8 mouse cellular contexts compared by ENCODE assay signal in genomic region chr17:27057517-27058055, GRCm38 (mm10). TPM values are rescaled to one million over a fixed set of nuclear protein-coding genes. Genes with fewer than 3 reads are reported as not detected.
DNase-seq lines count a peak whose midpoint lies in the region; ATAC-seq and TF ChIP-seq lines count a peak whose summit lies in the region.

No protein-coding gene starts in this region.

- under 1% methylated on average over 24 of the region's 24 CpGs for WGBS in thymus, adult 2 months
- 2% methylated on average over 24 of the region's 24 CpGs for WGBS in limb, embryonic 15.5 days

- H3K27ac ChIP-seq in thymus, adult 2 months (ENCODE audit: control insufficient read depth, insufficient read depth, low read length) = peak overlapping the region; percentile 30
- peak overlapping the region; percentile 84 for H3K27ac ChIP-seq in limb, embryonic 15.5 days

- DNase-seq in cerebellum, adult 9-10 months = peak; percentile 38
- DNase-seq in cerebellum, postnatal 10 days = no peak
- DNase-seq in thymus, adult 2 months = peak; percentile 32
- DNase-seq in thymus, postnatal 10 days (ENCODE audit: low spot score in 2 of 2) = no peak
- DNase-seq in thymus, postnatal 0 days (ENCODE audit: low spot score) = peak; percentile 27
- DNase-seq in adrenal gland, postnatal 10 days = no peak

- no peak for TF ChIP-seq POLR2A in thymus, adult 2 months (IDR thresholded peaks at IDR 0.05; ENCODE audit: control insufficient read depth, extremely low read depth, insufficient read depth, low read length, poor library complexity)

- peak overlapping the region; percentile 35 for H3K9ac ChIP-seq in limb, embryonic 15.5 days

- no peak for TF ChIP-seq CTCF in thymus, adult 2 months (IDR thresholded peaks at IDR 0.05; ENCODE audit: borderline replicate concordance, control insufficient read depth, extremely low read depth, insufficient read depth, low read length, poor library complexity)

- H3K4me3 ChIP-seq in thymus, adult 2 months (ENCODE audit: control insufficient read depth, insufficient read depth, low read length) = peak overlapping the region; percentile 97
- peak overlapping the region; percentile 56 for H3K4me3 ChIP-seq in limb, embryonic 15.5 days

- peaks cover 30% of the 10 kb centered on the region for H3K4me1 ChIP-seq in thymus, adult 2 months (replicated peaks; ENCODE audit: control insufficient read depth, insufficient read depth, low read length)
- peaks cover 51% of the 10 kb centered on the region for H3K4me1 ChIP-seq in limb, embryonic 15.5 days

- H3K36me3 ChIP-seq in thymus, adult 2 months (ENCODE audit: control insufficient read depth, insufficient read depth, low read length) = no peaks in the 10 kb centered on the region
- H3K36me3 ChIP-seq in limb, embryonic 15.5 days = no peaks in the 10 kb centered on the region

- no peaks in the 10 kb centered on the region for H3K27me3 ChIP-seq in thymus, adult 2 months (ENCODE audit: control insufficient read depth, insufficient read depth, low read length)
- no peaks in the 10 kb centered on the region; the same call in 1 of the 2 replicates for H3K27me3 ChIP-seq in limb, embryonic 15.5 days

- H3K4me2 ChIP-seq in limb, embryonic 15.5 days = peak overlapping the region; percentile 86

- ATAC-seq in limb, embryonic 15.5 days (ENCODE audit: insufficient number of reproducible peaks, low FRiP score, low TSS enrichment, low read depth) = no peak
- ATAC-seq in monocyte, adult 5-6 weeks (replicated peaks; ENCODE audit: insufficient number of reproducible peaks, low FRiP score, low TSS enrichment, poor library complexity, severe bottlenecking) = no peak

- H3K9me3 ChIP-seq in limb, embryonic 15.5 days = no peaks in the 10 kb centered on the region

RNA-seq across cellular contexts. Expression of gene Itpr3, which starts 0.5 kb away (rescaled TPM):
- polyA plus RNA-seq in thymus, adult 2 months (2012; rRNA removed) = 42.0 and 54.2 TPM in 2 replicates
- 4.3 and 4.4 TPM in 2 replicates for polyA plus RNA-seq in limb, embryonic 15.5 days (2015; fragmentation: Nextera tagmentation; extraction: Ambion mirVana)
- 4.5 and 4.9 TPM in 2 replicates for polyA plus RNA-seq in thymus, postnatal 0 days (2015; fragmentation: Nextera tagmentation; extraction: Ambion mirVana)
- total RNA-seq in adrenal gland, postnatal 10 days (2021) = 1 to 10 TPM; 8.7 to 9.7 TPM
- total RNA-seq in monocyte, adult 5-6 weeks (2017) = 25.3 to 46.9 TPM (median 28.9 TPM) in 3 replicates

RNA-seq across cellular contexts. Expression of gene Bak1, which starts 28.8 kb away (rescaled TPM):
- 118 and 131 TPM in 2 replicates for polyA plus RNA-seq in thymus, adult 2 months (2012; rRNA removed)
- polyA plus RNA-seq in limb, embryonic 15.5 days (2015; fragmentation: Nextera tagmentation; extraction: Ambion mirVana) = 4.0 and 5.5 TPM in 2 replicates
- 5.8 and 6.9 TPM in 2 replicates for polyA plus RNA-seq in thymus, postnatal 0 days (2015; fragmentation: Nextera tagmentation; extraction: Ambion mirVana)
- 10 to 100 TPM; 35.4 to 42.4 TPM for total RNA-seq in adrenal gland, postnatal 10 days (2021)
- total RNA-seq in monocyte, adult 5-6 weeks (2017) = 39.5 to 56.8 TPM (median 45.8 TPM) in 3 replicates

Comparison
In these comparisons a context has a peak if more than half of its experiments do, and no peak if none do; other contexts are left out.
1. DNase-seq: peak in cerebellum, adult 9-10 months (single experiment), thymus, adult 2 months (single experiment) and thymus, postnatal 0 days (single experiment); none in cerebellum, postnatal 10 days (0 of 2), thymus, postnatal 10 days (0 of 2) and adrenal gland, postnatal 10 days (single experiment).
2. RNA of gene Bak1, which starts 28.8 kb away (polyA plus RNA-seq): 118 to 131 TPM in thymus, adult 2 months; 5.8 to 6.9 TPM in thymus, postnatal 0 days and 4.0 to 5.5 TPM in limb, embryonic 15.5 days; every median in the first group is over 10 times any median in the second.